Mouse (Mus musculus) cerebellum, adult 2 months (tissue): Measurements from ENCODE around the gene Klhl32.

Experiments used
- CTCF ChIP-seq: fragments of 200-500 bp; IDR thresholded peaks from 2 replicates; pipeline ENCODE4 v1.5.1; 2011; ENCODE audit warnings: low read depth, mild to moderate bottlenecking, control low read depth, low read length, moderate library complexity, borderline replicate concordance; ENCODE audit not compliant: insufficient read depth
- POLR2A ChIP-seq: fragments of 200-500 bp; IDR thresholded peaks from 2 replicates; pipeline ENCODE4 v1.6.1; 2011; ENCODE audit warnings: low read length, control low read depth, borderline replicate concordance; ENCODE audit not compliant: insufficient read depth

DNA sequence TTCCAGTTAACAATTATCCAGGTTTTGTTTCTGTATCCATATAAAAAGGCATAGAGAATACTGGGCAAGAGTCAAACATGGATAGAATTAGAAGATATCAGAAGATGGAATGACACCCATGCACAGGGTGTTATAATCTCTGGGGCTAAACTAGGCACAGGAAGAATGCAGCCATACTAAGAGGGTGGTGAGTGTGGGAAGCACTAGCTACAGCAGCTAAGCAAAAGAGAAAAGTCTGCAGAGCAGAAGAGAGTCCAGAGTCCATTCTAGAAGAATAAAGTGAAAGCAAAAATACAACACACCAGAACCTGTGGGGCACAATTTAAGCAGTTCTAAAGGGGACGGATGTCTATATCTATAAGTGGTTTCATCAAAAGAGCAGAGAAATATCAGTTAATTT, 61.6 kb downstream of the Klhl32 start:
- TF ChIP-seq POLR2A (no peak), CTCF (no peak)
